Mouse (Mus musculus): ENCODE measurements around the gene Kantr. TPM values are rescaled to one million over a fixed set of nuclear protein-coding genes. Genes with fewer than 3 reads are reported as not detected.
"Not testable (repeated sequence)": the region's sequence is repeated elsewhere in the genome, so short reads cannot be mapped to it uniquely, and the experiment has no call there.

Gene Kantr
- total and polyA plus RNA-seq, 3 experiments: 3.2 to 4.4 (median 3.3) TPM

DNA sequence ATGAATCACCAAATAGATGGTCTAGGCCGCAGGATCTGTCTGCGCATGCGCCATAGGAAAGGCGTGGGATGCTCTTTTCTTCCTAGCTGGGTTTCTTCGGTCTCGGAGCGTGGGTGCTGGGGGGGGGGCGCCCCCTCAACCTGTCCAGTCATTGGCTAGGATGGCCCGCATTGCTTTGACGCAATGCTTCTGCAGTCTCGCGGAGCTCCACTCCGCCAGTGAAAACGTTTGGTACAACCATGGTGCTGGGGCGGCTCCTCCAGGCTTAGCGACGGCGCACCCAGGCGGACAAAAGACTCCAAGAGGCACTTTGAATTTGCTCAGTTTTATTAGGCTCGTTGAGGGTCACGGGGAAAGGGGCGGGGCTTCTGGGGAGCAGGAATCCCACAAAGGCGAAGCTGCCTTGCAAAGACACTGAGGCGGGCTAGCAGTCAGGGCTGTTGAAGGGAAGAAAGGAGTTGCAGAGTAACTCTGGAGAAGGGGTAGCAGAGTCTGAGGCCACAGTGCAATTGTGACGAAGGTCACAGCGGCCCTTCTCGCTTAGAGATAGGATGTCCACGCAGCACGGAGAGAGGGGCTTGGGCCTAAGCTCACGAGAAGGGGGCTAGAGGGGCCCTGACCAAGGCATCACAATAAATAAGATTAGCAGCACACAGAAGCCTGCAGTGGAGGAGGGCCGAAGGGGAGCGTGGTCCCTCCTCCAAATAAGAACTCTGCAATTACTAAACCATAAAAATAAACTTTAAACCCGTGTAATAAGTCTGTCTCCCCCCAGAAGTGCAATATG is 9.4 kb upstream of the Kantr start:
- Histone ChIP-seq H3K27me3 (ENCODE audit: control insufficient read depth, insufficient read depth, low read length) (no peaks in the 10 kb centered on the region), H3K36me3 (ENCODE audit: control insufficient read depth, insufficient read depth, low read length) (no peaks in the 10 kb centered on the region), H3K4me3 (peak overlapping the region; percentile 40), H3K79me2 (replicated peaks; ENCODE audit: control insufficient read depth, insufficient read depth, low read length) (no peaks in the 10 kb centered on the region), H3K9ac (ENCODE audit: low read depth, low read length) (peak overlapping the region; percentile 47), H3K27ac (peak overlapping the region; percentile 76), H3K4me1 (ENCODE audit: control insufficient read depth, insufficient read depth, low read length) (no peaks in the 10 kb centered on the region; the same call in 1 of the 2 replicates)
- peak; percentile 86 to 92 for DNase-seq
- TF ChIP-seq CTCF (IDR thresholded peaks at IDR 0.05) (no peak), POLR2A (IDR thresholded peaks at IDR 0.05; ENCODE audit: insufficient read depth, low read depth, low read length) (peak; percentile 75), EP300 (IDR thresholded peaks at IDR 0.05; ENCODE audit: insufficient read depth, low read depth, low read length) (0 out of 2 replicates have a peak, but pooled peaks have one; percentile 36)
- 15% methylated on average over 32 of the region's 33 CpGs for WGBS
- intact Hi-C loops (cut with DNase I): no loop called here

DNA sequence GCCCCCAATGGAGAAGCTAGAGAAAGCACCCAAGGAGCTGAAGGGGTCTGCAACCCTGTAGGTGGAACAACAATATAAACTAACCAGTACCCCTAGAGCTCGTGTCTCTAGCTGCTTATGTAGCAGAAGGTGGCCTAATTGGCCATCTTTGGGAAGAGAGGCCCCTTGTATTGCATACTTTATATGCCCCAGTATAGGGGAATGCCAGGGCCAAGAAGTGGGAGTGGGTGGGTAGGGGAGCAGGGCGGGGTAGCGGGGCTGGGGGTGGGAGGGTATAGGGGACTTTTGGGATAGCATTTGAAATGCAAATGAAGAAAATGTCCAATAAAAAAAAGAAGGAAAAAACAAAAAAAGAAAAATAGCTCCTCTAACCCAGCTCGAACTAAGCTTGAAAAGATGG is 8.8 kb upstream of the Kantr start:
- DNase-seq; H3K4me1 ChIP-seq (ENCODE audit: control insufficient read depth, insufficient read depth, low read length); H3K27me3 ChIP-seq (ENCODE audit: control insufficient read depth, insufficient read depth, low read length); H3K79me2 ChIP-seq (replicated peaks; ENCODE audit: control insufficient read depth, insufficient read depth, low read length); H3K36me3 ChIP-seq (ENCODE audit: control insufficient read depth, insufficient read depth, low read length); H3K9ac ChIP-seq (ENCODE audit: low read depth, low read length); intact Hi-C loops (cut with DNase I): not testable (repeated sequence)
- peak overlapping the region; percentile 40 for H3K4me3 ChIP-seq
- WGBS: 50% methylated on average over 4 of the region's 4 CpGs
- H3K27ac ChIP-seq: peak overlapping the region; percentile 48; the same call in 1 of the 2 replicates

DNA sequence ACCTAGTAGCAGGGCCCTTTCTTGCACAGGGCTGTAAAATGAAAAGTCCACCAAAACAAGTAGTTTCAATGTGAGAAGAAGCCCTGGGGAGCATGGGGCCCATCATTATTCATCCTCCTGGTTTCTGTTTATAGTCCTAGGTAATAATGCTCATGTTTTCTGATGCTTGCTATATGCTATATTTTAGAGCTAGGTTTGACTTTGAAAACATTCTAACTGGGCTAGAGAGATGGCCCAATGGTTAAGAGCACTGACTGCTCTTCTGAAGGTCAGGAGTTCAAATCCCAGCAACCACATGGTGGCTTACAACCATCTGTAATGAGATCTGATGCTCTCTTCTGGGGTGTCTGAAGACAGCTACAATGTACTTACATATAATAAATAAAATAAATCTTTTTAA is 2.1 kb upstream of the Kantr start:
- H3K4me3 ChIP-seq; H3K79me2 ChIP-seq (replicated peaks; ENCODE audit: control insufficient read depth, insufficient read depth, low read length); H3K36me3 ChIP-seq (ENCODE audit: control insufficient read depth, insufficient read depth, low read length); H3K9ac ChIP-seq (ENCODE audit: low read depth, low read length); H3K27ac ChIP-seq; H3K27me3 ChIP-seq (ENCODE audit: control insufficient read depth, insufficient read depth, low read length); intact Hi-C loops (cut with DNase I); H3K4me1 ChIP-seq (ENCODE audit: control insufficient read depth, insufficient read depth, low read length); DNase-seq: not testable (repeated sequence)

DNA sequence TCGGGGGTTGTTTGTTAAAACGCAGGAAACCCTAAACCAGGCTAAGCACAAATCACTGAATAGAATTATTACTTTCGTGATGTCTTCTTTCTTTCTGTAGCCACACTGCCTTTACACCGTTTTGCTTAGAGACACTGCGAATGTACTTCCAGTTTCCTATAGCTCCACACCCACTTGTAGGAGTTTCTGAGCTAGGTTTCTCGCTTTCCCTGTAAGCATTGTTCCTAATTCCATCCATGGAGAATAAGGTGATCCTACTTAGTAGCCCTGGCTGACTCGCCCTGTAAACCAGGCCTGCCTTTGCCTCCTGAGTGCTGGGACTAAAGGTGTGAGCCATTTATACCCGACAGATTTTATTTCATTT is 376 bp upstream of the Kantr start:
- DNase-seq: no peak
- Histone ChIP-seq H3K4me1 (ENCODE audit: control insufficient read depth, insufficient read depth, low read length) (no peaks in the 10 kb centered on the region; the same call in 1 of the 2 replicates), H3K27ac (peak overlapping the region; percentile 72), H3K27me3 (ENCODE audit: control insufficient read depth, insufficient read depth, low read length) (no peaks in the 10 kb centered on the region), H3K79me2 (replicated peaks; ENCODE audit: control insufficient read depth, insufficient read depth, low read length) (no peaks in the 10 kb centered on the region), H3K36me3 (ENCODE audit: control insufficient read depth, insufficient read depth, low read length) (no peaks in the 10 kb centered on the region), H3K9ac (ENCODE audit: low read depth, low read length) (no peak overlapping the region; the same call in 1 of the 2 replicates), H3K4me3 (peak overlapping the region; percentile 58)
- intact Hi-C loops (cut with DNase I): no loop called here
- 23% methylated on average over 8 of the region's 8 CpGs for WGBS
- TF ChIP-seq CTCF (IDR thresholded peaks at IDR 0.05) (no peak), POLR2A (IDR thresholded peaks at IDR 0.05; ENCODE audit: insufficient read depth, low read depth, low read length) (no peak)

DNA sequence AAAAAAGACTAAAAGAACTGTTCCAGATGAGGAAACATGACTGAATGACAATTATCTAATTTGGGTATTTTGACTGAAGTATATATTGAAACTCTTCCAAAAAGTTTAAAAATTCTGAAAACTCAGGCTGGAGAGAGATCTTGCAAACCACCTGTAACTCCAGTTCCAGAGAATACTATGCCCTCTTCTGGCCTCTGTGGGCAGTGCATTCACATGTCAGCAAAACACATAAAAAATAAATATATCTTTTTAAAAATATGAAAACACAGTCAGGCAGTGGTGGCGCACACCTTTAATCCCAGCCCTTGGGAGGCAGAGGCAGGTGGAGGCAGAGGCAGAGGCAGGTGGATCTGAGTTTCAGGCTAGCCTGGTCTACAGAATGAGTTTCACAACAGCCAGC is 3.7 kb downstream of the Kantr start:
- no peak overlapping the region for H3K27ac ChIP-seq
- H3K36me3 ChIP-seq (ENCODE audit: control insufficient read depth, insufficient read depth, low read length): no peaks in the 10 kb centered on the region
- no peaks in the 10 kb centered on the region for H3K27me3 ChIP-seq (ENCODE audit: control insufficient read depth, insufficient read depth, low read length)
- peak; percentile 38 for TF ChIP-seq CTCF (IDR thresholded peaks at IDR 0.05)
- no peak for TF ChIP-seq POLR2A (IDR thresholded peaks at IDR 0.05; ENCODE audit: insufficient read depth, low read depth, low read length)
- intact Hi-C loops (cut with DNase I): no loop called here
- no peak for DNase-seq
- no peaks in the 10 kb centered on the region for H3K79me2 ChIP-seq (replicated peaks; ENCODE audit: control insufficient read depth, insufficient read depth, low read length)
- 100% methylated on average over 1 of the region's 1 CpGs for WGBS
- no peak overlapping the region for H3K4me3 ChIP-seq
- H3K9ac ChIP-seq (ENCODE audit: low read depth, low read length): no peak overlapping the region
- H3K4me1 ChIP-seq (ENCODE audit: control insufficient read depth, insufficient read depth, low read length): no peaks in the 10 kb centered on the region; the same call in 1 of the 2 replicates

DNA sequence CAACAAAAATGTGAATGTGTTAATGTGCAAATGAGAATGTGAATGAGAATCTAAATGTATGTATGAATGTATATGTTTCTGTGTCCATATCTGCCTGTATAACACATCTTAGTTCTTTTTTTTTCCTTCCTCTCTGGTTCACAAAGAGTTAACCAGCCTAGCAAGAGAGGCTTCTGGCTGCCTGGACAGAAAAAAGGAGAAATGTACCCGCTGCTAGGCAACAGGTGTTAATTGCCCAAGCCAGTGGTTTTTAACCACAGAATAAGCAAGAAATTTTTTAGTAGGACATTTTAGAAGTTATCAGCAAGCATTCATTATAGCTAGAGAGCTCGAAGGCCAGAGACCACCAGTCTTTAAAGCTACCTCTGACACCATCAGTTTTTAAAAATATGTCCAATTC is 4.5 kb downstream of the Kantr start:
- WGBS: 51% methylated on average over 2 of the region's 2 CpGs
- H3K36me3 ChIP-seq (ENCODE audit: control insufficient read depth, insufficient read depth, low read length): no peaks in the 10 kb centered on the region
- H3K27ac ChIP-seq: no peak overlapping the region
- no peak for TF ChIP-seq EP300 (IDR thresholded peaks at IDR 0.05; ENCODE audit: insufficient read depth, low read depth, low read length)
- no peaks in the 10 kb centered on the region for H3K27me3 ChIP-seq (ENCODE audit: control insufficient read depth, insufficient read depth, low read length)
- no peak overlapping the region for H3K4me3 ChIP-seq
- DNase-seq: no peak
- H3K79me2 ChIP-seq (replicated peaks; ENCODE audit: control insufficient read depth, insufficient read depth, low read length): no peaks in the 10 kb centered on the region
- H3K9ac ChIP-seq (ENCODE audit: low read depth, low read length): no peak overlapping the region
- intact Hi-C loops (cut with DNase I): no loop called here
- H3K4me1 ChIP-seq (ENCODE audit: control insufficient read depth, insufficient read depth, low read length): no peaks in the 10 kb centered on the region; the same call in 1 of the 2 replicates

Measured in heart, adult 2 months (tissue).